Mouse (Mus musculus): ENCODE measurements at regions not wholly inside any gene's neighbourhood (a gene's known extent, or its start where the extent isn't known, plus 50 kb on each side); places are given as distances from the start of the nearest gene placed in this dataset.

DNA sequence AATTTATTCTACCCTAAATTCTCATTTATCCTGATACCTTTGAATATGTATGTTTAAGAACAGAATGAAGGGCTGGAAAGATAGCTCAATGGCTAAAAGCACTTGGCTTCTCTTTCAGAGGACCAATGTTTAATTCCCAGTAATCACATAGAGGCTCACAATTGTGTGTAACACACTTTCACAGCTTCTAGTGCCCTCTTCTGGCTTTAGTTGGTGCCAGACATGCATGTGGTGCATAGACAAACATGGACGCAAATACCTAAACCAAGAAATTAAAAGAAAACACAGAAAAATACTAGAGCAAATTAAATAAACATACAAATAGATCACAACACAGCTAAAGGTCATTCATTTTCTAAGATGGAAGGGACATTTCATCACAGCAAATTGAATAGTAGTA lies 761.0 kb downstream of the Pdha2 start:
- Histone ChIP-seq H3K9me3 (ENCODE audit: control insufficient read depth, low read length) (no peaks in the 10 kb centered on the region), H3K36me3 (ENCODE audit: control insufficient read depth, insufficient read depth, low read length) (no peaks in the 10 kb centered on the region), H3K9ac (ENCODE audit: low read depth, low read length, severe bottlenecking) (no peak overlapping the region), H3K4me2 (replicated peaks; ENCODE audit: low read depth, low read length, severe bottlenecking) (no peak overlapping the region), H3K4me1 (ENCODE audit: control insufficient read depth, insufficient read depth, low read length) (no peaks in the 10 kb centered on the region), H3K27ac (replicated peaks; ENCODE audit: low read depth, low read length) (no peak overlapping the region), H3K4me3 (replicated peaks; ENCODE audit: low read length) (no peak overlapping the region), H3K27me3 (ENCODE audit: control insufficient read depth, insufficient read depth, low read length) (no peaks in the 10 kb centered on the region)
- DNase-seq (ENCODE audit: low spot score) (no peak), ATAC-seq (ENCODE audit: low FRiP score, low read depth) (no peak)
- no peak for TF ChIP-seq POLR2A (IDR thresholded peaks at IDR 0.05; ENCODE audit: borderline replicate concordance, extremely low read depth, insufficient read depth, insufficient read length)
- 90% methylated on average over 1 of the region's 1 CpGs for WGBS

DNA sequence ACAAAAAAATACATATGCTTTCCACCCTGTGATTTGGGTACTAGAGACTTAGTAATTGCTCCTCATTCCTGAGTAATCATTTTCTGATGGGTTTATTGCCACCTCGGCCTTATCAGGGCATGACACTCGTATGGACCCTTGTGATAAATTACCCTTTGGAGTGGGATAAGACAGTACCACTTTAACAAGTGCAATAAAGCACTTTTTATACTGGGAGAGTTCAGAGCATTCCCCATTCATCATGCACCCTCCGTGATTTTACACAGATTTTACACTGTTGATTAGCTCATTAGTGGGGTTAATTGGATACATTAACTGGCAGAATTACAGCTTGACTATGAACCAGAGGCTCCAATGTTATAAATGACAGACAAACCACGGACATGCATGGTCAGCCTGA lies 802.9 kb downstream of the Pdha2 start:
- Histone ChIP-seq H3K9me3 (ENCODE audit: control insufficient read depth, low read length) (no peaks in the 10 kb centered on the region), H3K9ac (ENCODE audit: low read depth, low read length, severe bottlenecking) (no peak overlapping the region), H3K4me1 (ENCODE audit: control insufficient read depth, insufficient read depth, low read length) (no peaks in the 10 kb centered on the region), H3K4me2 (replicated peaks; ENCODE audit: low read depth, low read length, severe bottlenecking) (no peak overlapping the region), H3K27ac (replicated peaks; ENCODE audit: low read depth, low read length) (no peak overlapping the region), H3K27me3 (ENCODE audit: control insufficient read depth, insufficient read depth, low read length) (no peaks in the 10 kb centered on the region), H3K36me3 (ENCODE audit: control insufficient read depth, insufficient read depth, low read length) (no peaks in the 10 kb centered on the region), H3K4me3 (replicated peaks; ENCODE audit: low read length) (no peak overlapping the region)
- TF ChIP-seq POLR2A (IDR thresholded peaks at IDR 0.05; ENCODE audit: borderline replicate concordance, extremely low read depth, insufficient read depth, insufficient read length): no peak
- WGBS: 24% methylated on average over 4 of the region's 4 CpGs
- ATAC-seq (ENCODE audit: low FRiP score, low read depth): no peak
- no peak for DNase-seq (ENCODE audit: low spot score)
